Mouse (Mus musculus) right cerebral cortex, postnatal 10 days (tissue): ENCODE measurements around the gene Capzb.
A peak's percentile ranks its signal among the peaks of the same experiment; 100 is the strongest.

Experiments
- DNase-seq, 2 experiments: peaks; one replicate each; pipeline ENCODE4 v3.0.0; 2021; ENCODE audit warnings: low spot score in 2 of 2

Capzb gene

GRCm38 (mm10) chr4:139208236-139209129 lies 15.8 kb downstream of the Capzb start:
- peak in 1 of 2 experiments; percentile 46 for DNase-seq

- peak in 1 of 2 experiments; percentile 44 for DNase-seq
These were observed 16.6 kb downstream of the Capzb start for GRCm38 (mm10) chr4:139209130-139209840.

- DNase-seq = no peak
These were observed 19.5 kb downstream of the Capzb start for GRCm38 (mm10) chr4:139211975-139212831.

- no peak for DNase-seq
These were observed 20.4 kb downstream of the Capzb start for GRCm38 (mm10) chr4:139213086-139213485.

GRCm38 (mm10) chr4:139213935-139214371 lies 21.3 kb downstream of the Capzb start:
- peak; percentile 56 to 57 for DNase-seq

- DNase-seq = no peak
These were observed 23.9 kb downstream of the Capzb start for GRCm38 (mm10) chr4:139216566-139216965.

GRCm38 (mm10) chr4:139218539-139218938 lies 25.8 kb downstream of the Capzb start:
- DNase-seq = no peak

- DNase-seq = no peak
These were observed 27.0 kb downstream of the Capzb start for GRCm38 (mm10) chr4:139219656-139220055.

- no peak for DNase-seq
These were observed 28.3 kb downstream of the Capzb start for GRCm38 (mm10) chr4:139220978-139221377.

- no peak for DNase-seq
These were observed 29.1 kb downstream of the Capzb start for GRCm38 (mm10) chr4:139221837-139222236.

GRCm38 (mm10) chr4:139225115-139225514 lies 32.4 kb downstream of the Capzb start:
- DNase-seq = no peak

- no peak for DNase-seq
These were observed 33.2 kb downstream of the Capzb start for GRCm38 (mm10) chr4:139225944-139226343.

GRCm38 (mm10) chr4:139226504-139227216 lies 34.0 kb downstream of the Capzb start:
- no peak for DNase-seq

- no peak for DNase-seq
These were observed 35.2 kb downstream of the Capzb start for GRCm38 (mm10) chr4:139227923-139228322.

GRCm38 (mm10) chr4:139229271-139229670 lies 36.6 kb downstream of the Capzb start:
- no peak for DNase-seq

- DNase-seq = no peak
These were observed 37.8 kb downstream of the Capzb start for GRCm38 (mm10) chr4:139230376-139231120.

GRCm38 (mm10) chr4:139231163-139231562 lies 38.5 kb downstream of the Capzb start:
- no peak for DNase-seq

- DNase-seq = peak; percentile 65 to 66
These were observed 39.9 kb downstream of the Capzb start for GRCm38 (mm10) chr4:139232479-139233145.

- no peak for DNase-seq
These were observed 40.4 kb downstream of the Capzb start for GRCm38 (mm10) chr4:139233146-139233495.

GRCm38 (mm10) chr4:139233755-139234254 lies 41.1 kb downstream of the Capzb start:
- no peak for DNase-seq
